Mouse (Mus musculus) liver, adult 2 months (tissue): ENCODE results near the gene Epha3. TPM values are rescaled to one million over a fixed set of nuclear protein-coding genes. Genes with fewer than 3 reads are reported as not detected.

Experiments
- DNase-seq: peaks from one replicate; pipeline ENCODE4 v3.0.0-alpha.2; 2011; ENCODE audit warnings: low read depth, low spot score; ENCODE audit errors: extremely low read depth
- H3K27ac ChIP-seq: fragments of 200-500 bp; replicated peaks from 2 replicates; pipeline ENCODE4 v1.5.1; 2012; ENCODE audit warnings: low read depth, mild to moderate bottlenecking, control low read depth, inconsistent platforms, low read length; ENCODE audit not compliant: insufficient read depth
- H3K27me3 ChIP-seq: fragments of 200-500 bp; 2 replicates; pipeline ENCODE4 v1.6.1; 2012; ENCODE audit warnings: mild to moderate bottlenecking, moderate library complexity, low read length, inconsistent platforms; ENCODE audit not compliant: control insufficient read depth, insufficient read depth
- H3K36me3 ChIP-seq: fragments of 200-500 bp; 2 replicates; pipeline ENCODE4 v1.6.1; 2012; ENCODE audit warnings: low read length, inconsistent platforms; ENCODE audit not compliant: control insufficient read depth, insufficient read depth
- H3K4me1 ChIP-seq: fragments of 200-500 bp; 2 replicates; pipeline ENCODE4 v1.6.1; 2011; ENCODE audit warnings: low read length; ENCODE audit not compliant: control insufficient read depth, insufficient read depth
- H3K4me3 ChIP-seq: fragments of 200-500 bp; 2 replicates; pipeline ENCODE4 v1.5.1; 2011; ENCODE audit warnings: low read depth, mild to moderate bottlenecking, control low read depth, low read length, moderate library complexity; ENCODE audit not compliant: insufficient read depth
- H3K79me2 ChIP-seq: fragments of 200-500 bp; 2 replicates; pipeline ENCODE4 v1.6.1; 2012; ENCODE audit warnings: inconsistent platforms, mild to moderate bottlenecking, low read length, moderate library complexity; ENCODE audit not compliant: control insufficient read depth, insufficient read depth
- H3K9ac ChIP-seq: fragments of 200-500 bp; 2 replicates; pipeline ENCODE4 v1.6.1; 2012; ENCODE audit warnings: low read depth, mild to moderate bottlenecking, control low read depth, inconsistent platforms, low read length
- CTCF ChIP-seq: fragments of 200-500 bp; IDR thresholded peaks from 2 replicates; pipeline ENCODE4 v1.5.1; 2011; ENCODE audit warnings: low read depth, low read length, control low read depth
- POLR2A ChIP-seq: fragments of 200-500 bp; IDR thresholded peaks from 2 replicates; pipeline ENCODE4 v1.6.1; 2011; ENCODE audit warnings: low read length, control low read depth; ENCODE audit not compliant: insufficient read depth; ENCODE audit errors: extremely low read depth
- WGBS: fragments of 180-500 bp; shearing (Covaris S2); methylation state at CpG from one replicate; pipeline ENCODE4 v1.1.7; 2018; 5-methylcytosine and 5-hydroxymethylcytosine counted together
- polyA plus RNA-seq: library from polyadenylated mRNA; depleted of rRNA; stranded (reverse); fragments of >200 nt; gene quantifications from 2 replicates; pipeline ENCODE4 v1.2.3, GENCODE M21; 2012
- total RNA-seq: library from RNA; depleted of rRNA; stranded (reverse); fragments of >200 nt; gene quantifications from 2 replicates; pipeline ENCODE4 v1.2.3, GENCODE M21; 2014

Epha3 gene
- total and polyA plus RNA-seq, 2 experiments: 0.32 to 1.4 TPM

DNA sequence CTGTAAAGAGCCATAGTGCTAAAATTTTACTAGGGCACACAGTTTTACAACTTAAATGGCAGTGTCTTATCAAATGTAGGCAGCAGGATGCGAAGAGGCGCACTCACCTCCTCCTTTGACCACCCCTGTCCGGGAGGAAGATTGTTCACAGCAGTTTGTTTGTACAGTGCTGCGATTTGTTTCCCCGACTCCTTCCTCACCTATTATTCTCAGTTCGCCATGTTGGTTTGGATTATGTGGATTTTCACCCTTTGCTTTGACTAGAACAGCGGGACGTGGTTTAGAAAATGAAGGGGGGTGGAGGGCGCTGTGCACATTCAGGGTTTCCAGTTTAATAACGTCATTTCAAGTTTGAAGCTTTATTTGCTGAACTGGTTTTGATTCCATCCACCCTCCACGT lies 6.4 kb downstream of the Epha3 start:
- no peak for TF ChIP-seq POLR2A
- TF ChIP-seq CTCF: no peak
- Histone ChIP-seq H3K27ac (no peak overlapping the region), H3K9ac (no peak overlapping the region), H3K27me3 (peaks cover 7% of the 10 kb centered on the region; the same call in 1 of the 2 replicates), H3K4me1 (no peaks in the 10 kb centered on the region), H3K36me3 (no peaks in the 10 kb centered on the region), H3K4me3 (no peak overlapping the region), H3K79me2 (no peaks in the 10 kb centered on the region)
- DNase-seq: no peak
- WGBS: 3% methylated on average over 11 of the region's 11 CpGs

DNA sequence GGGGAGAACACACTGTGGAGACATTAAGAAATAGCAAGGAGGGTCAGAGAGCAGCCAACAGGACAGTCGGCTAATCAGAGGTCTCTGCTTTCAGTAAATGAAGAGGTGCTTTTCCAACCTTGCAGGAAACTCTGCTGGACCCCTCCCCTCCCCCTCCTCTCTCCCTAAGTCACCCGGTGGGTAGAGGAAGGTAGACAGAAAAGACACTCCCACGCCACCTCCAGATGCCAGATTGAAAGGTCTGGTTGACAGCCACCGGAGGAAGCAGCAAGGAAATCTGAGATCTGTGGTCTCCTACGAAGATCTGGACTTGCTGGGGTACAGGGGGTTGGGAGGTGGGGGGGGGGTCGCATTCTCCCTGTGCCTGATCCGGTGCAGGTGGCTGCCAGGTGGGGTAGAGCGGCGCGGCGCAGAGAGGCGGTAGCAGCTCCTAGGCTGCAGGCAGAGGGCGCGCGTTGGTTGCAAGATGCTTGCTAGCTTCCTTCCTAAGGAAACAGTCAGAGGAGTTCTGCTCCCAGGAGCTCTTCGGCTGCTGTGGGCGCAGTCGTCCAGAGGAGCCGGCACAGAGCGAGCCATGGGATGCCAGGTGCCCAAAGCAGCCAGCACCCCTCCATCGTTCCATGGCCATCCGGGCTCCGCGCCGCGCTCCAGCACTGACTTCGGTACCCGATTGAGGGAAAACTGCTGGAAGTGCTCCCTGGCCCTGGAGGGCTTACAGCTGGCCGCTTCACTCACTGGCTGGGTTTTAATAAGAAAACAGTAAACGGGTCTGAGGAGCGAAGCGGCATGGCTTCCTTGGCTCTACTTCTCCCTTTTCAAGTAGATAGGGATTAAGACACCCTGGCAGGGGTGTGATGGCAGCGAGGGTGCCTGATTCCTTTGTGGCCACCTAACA lies 7.1 kb downstream of the Epha3 start:
- Histone ChIP-seq H3K36me3 (no peaks in the 10 kb centered on the region), H3K9ac (no peak overlapping the region), H3K27me3 (peaks cover 7% of the 10 kb centered on the region; the same call in 1 of the 2 replicates), H3K27ac (no peak overlapping the region), H3K4me1 (no peaks in the 10 kb centered on the region), H3K4me3 (peak overlapping the region; percentile 28; the same call in 1 of the 2 replicates), H3K79me2 (no peaks in the 10 kb centered on the region)
- TF ChIP-seq POLR2A (no peak), CTCF (peak; percentile 38; the same call in 1 of the 2 replicates)
- WGBS: 4% methylated on average over 33 of the region's 33 CpGs
- DNase-seq: no peak

DNA sequence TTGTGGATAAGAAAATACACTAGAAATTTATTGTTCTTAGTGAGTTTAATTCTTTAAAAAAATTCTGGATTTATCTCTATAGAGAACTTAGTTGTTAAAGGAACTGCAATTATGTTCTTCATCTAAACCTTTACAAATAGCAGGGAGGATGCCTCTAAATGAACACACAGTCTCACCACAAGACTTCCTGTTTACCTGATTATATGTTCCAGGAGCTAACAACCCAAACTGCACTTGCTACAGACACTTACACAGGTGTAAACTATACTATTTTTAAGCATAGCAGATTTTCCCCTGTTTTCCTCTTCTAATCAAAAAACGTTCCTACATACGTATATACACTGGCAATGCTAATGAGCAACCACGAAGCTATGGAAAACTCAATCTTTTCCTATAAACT lies 13.7 kb downstream of the Epha3 start:
- Histone ChIP-seq H3K27me3 (no peaks in the 10 kb centered on the region), H3K36me3 (no peaks in the 10 kb centered on the region), H3K9ac (no peak overlapping the region), H3K4me1 (no peaks in the 10 kb centered on the region), H3K4me3 (no peak overlapping the region), H3K27ac (no peak overlapping the region), H3K79me2 (no peaks in the 10 kb centered on the region)
- TF ChIP-seq POLR2A: no peak
- TF ChIP-seq CTCF: no peak
- DNase-seq: no peak
- 69% methylated on average over 3 of the region's 3 CpGs for WGBS

DNA sequence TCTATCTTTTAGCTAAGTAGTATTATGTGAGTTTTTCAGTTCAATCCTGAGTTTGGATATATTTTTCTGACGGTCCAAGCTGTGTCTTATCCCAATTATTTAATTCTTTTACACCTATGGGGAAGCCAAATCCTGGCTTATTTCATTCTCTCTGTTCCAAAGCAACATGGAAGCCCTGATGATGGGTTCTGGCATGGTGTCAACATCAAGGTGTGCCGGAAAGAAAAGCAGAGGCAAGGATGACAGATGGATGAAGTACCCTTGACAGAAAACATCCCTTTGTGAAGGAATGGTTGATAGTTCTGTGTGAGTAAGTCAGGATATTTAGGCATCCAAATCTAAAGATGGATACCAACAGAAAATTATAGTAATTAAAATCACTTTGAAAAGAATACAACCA lies 21.1 kb downstream of the Epha3 start:
- H3K27me3 ChIP-seq: no peaks in the 10 kb centered on the region
- no peak overlapping the region for H3K4me3 ChIP-seq
- no peaks in the 10 kb centered on the region for H3K79me2 ChIP-seq
- no peaks in the 10 kb centered on the region for H3K36me3 ChIP-seq
- TF ChIP-seq POLR2A (no peak), CTCF (no peak)
- H3K4me1 ChIP-seq: no peaks in the 10 kb centered on the region
- DNase-seq: no peak
- H3K9ac ChIP-seq: no peak overlapping the region
- 87% methylated on average over 2 of the region's 2 CpGs for WGBS
- no peak overlapping the region for H3K27ac ChIP-seq

DNA sequence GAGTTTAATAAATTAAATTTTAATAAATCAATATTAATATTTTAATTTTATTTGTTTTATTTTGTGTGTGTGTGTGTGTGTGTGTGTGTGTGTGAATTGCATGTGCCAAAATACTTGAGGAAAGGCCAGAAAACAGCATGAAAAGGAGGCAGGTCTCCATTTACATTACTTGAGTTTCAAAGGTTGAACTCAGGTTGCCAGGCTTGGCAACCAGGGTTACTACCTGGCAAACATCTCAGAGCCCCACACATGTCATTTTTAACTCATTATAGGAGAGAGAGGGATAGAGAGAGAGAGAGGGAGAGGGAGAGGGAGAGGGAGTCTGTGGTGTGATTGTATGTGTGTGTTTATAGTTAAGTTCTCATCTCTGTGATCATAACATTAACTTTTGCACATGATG lies 26.5 kb downstream of the Epha3 start:
- no peak overlapping the region for H3K4me3 ChIP-seq
- H3K9ac ChIP-seq: no peak overlapping the region
- no peak overlapping the region for H3K27ac ChIP-seq
- no peak for TF ChIP-seq POLR2A
- no peak for DNase-seq
- no peaks in the 10 kb centered on the region for H3K36me3 ChIP-seq
- no peaks in the 10 kb centered on the region for H3K27me3 ChIP-seq
- no peaks in the 10 kb centered on the region for H3K4me1 ChIP-seq
- H3K79me2 ChIP-seq: no peaks in the 10 kb centered on the region

DNA sequence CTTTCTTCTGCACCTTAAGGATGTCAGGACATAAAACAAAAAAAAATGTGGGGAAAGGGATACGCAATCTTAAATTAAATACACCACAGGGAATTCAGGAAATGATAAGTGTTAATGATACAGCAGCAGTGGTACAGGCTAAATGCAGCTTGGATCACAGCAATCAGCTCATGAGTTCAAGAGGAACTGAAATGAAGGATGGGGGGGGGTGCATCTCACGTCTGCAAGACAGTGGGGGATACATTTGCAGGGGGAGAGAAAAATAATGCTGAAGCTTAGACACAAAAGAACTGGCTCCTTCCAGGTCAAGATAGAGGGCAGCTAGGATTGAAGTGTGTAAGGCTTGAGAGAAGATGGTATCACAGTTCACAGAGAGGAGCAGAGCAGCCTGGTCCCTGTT lies 42.8 kb downstream of the Epha3 start:
- WGBS: 64% methylated on average over 2 of the region's 2 CpGs

More for the DNA sequence above, 42.8 kb downstream of the Epha3 start:
- Histone ChIP-seq H3K4me1 (no peaks in the 10 kb centered on the region), H3K36me3 (no peaks in the 10 kb centered on the region), H3K27ac (no peak overlapping the region), H3K27me3 (no peaks in the 10 kb centered on the region), H3K9ac (no peak overlapping the region), H3K79me2 (no peaks in the 10 kb centered on the region), H3K4me3 (no peak overlapping the region)
- no peak for TF ChIP-seq POLR2A
- TF ChIP-seq CTCF: no peak
- DNase-seq: no peak
